Mouse (Mus musculus) ES-Bruce4 (cell line): Measurements from ENCODE around the gene Lysmd1.
"Not testable (repeated sequence)": the region's sequence is repeated elsewhere in the genome, so short reads cannot be mapped to it uniquely, and the experiment has no call there.

ENCODE experiments used
- CTCF ChIP-seq: IDR thresholded peaks from one replicate; pipeline ENCODE4 v1.8.1; 2011; ENCODE audit warnings: low read depth, low read length
- EP300 ChIP-seq: IDR thresholded peaks from 2 replicates; pipeline ENCODE4 v1.6.1; 2011; ENCODE audit warnings: low read depth, low read length; ENCODE audit not compliant: insufficient read depth
- POLR2A ChIP-seq: IDR thresholded peaks from one replicate; pipeline ENCODE4 v1.8.1; 2011; ENCODE audit warnings: low read length; ENCODE audit not compliant: insufficient read depth

- not testable (repeated sequence) for TF ChIP-seq CTCF, POLR2A, EP300
These were observed 26.6 kb upstream of the Lysmd1 start for GRCm38 (mm10) chr3:95107308-95107707.
